Mouse (Mus musculus): ENCODE measurements around the gene Zfp692.

DNA sequence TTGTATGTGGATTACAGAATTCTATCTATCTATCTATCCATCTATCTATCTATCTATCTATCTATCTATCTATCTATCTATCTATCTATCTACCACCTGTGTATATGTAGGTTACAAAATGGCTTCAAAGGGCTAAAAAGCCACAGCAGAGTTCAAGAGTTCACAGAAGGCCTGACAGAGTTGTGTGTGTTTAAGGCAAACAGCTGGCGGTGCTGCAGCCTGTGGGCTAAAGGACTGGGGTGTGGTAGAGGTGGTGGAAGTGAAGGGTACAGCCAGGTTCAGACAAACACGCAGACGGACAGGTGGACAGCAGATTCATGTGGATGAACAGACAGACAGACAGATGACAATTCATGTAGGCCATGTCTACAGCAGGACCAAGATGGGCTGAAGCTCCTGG, 38.6 kb upstream of the Zfp692 start:
- TF ChIP-seq CTCF (IDR thresholded peaks at IDR 0.05; ENCODE audit: extremely low read depth, insufficient read length, insufficient replicate concordance, low read depth, low read length) (no peak), POLR2A (IDR thresholded peaks at IDR 0.05; ENCODE audit: low read depth, low read length) (no peak)
